Mouse (Mus musculus) myocyte (in vitro differentiated cells): ENCODE measurements around the gene Rlim. TPM values are rescaled to one million over a fixed set of nuclear protein-coding genes. Genes with fewer than 3 reads are reported as not detected.

Source experiments
- H3K27me3 ChIP-seq: one replicate; pipeline ENCODE4 v1.6.1; 2011; ENCODE audit not compliant: control insufficient read depth, insufficient read depth, insufficient read length
- H3K36me3 ChIP-seq: one replicate; pipeline ENCODE4 v1.6.1; 2011; ENCODE audit not compliant: control insufficient read depth, insufficient read depth
- H3K4me2 ChIP-seq: one replicate; pipeline ENCODE4 v1.6.1; 2011; ENCODE audit warnings: low read depth, control low read depth
- H3K4me3 ChIP-seq: one replicate; pipeline ENCODE4 v1.5.1; 2011; ENCODE audit warnings: mild to moderate bottlenecking, control low read depth, moderate library complexity
- H3K79me2 ChIP-seq: one replicate; pipeline ENCODE4 v1.6.1; 2011; ENCODE audit not compliant: control insufficient read depth, insufficient read depth
- H3ac ChIP-seq: one replicate; pipeline ENCODE4 v1.6.1; 2011; ENCODE audit not compliant: control insufficient read depth, insufficient read length
- CEBPB ChIP-seq: IDR thresholded peaks from 2 replicates; pipeline ENCODE4 v1.6.1; 2011; ENCODE audit warnings: mild to moderate bottlenecking, moderate library complexity; ENCODE audit not compliant: poor library complexity, insufficient read depth, severe bottlenecking
- E2F4 ChIP-seq: IDR thresholded peaks from one replicate; pipeline ENCODE4 v1.6.1; 2011; ENCODE audit warnings: mild to moderate bottlenecking, control low read depth, moderate library complexity; ENCODE audit not compliant: insufficient read depth
- MAX ChIP-seq: IDR thresholded peaks from one replicate; pipeline ENCODE4 v1.6.1; 2011; ENCODE audit warnings: low read depth, mild to moderate bottlenecking, control low read depth
- MYOD1 ChIP-seq, 3 experiments: IDR thresholded peaks; one replicate each; pipeline ENCODE4 v1.6.1; 2011; ENCODE audit warnings: control low read depth in 2 of 3, low read depth in 2 of 3, mild to moderate bottlenecking in 2 of 3, moderate library complexity in 1 of 3; ENCODE audit not compliant: insufficient read length in 2 of 3, control insufficient read depth in 1 of 3
- MYOG ChIP-seq, 3 experiments: IDR thresholded peaks; one replicate each; pipeline ENCODE4 v1.6.1; 2011; ENCODE audit warnings: control low read depth in 2 of 3, low read depth in 2 of 3, mild to moderate bottlenecking in 2 of 3; ENCODE audit not compliant: insufficient read length in 2 of 3, control insufficient read depth in 1 of 3, insufficient read depth in 1 of 3
- POLR2A ChIP-seq: IDR thresholded peaks from one replicate; pipeline ENCODE4 v1.6.1; 2011; ENCODE audit warnings: low read depth, mild to moderate bottlenecking, control low read depth, moderate library complexity; ENCODE audit not compliant: insufficient read length
- POLR2AphosphoS2 ChIP-seq: IDR thresholded peaks from one replicate; pipeline ENCODE4 v1.6.1; 2011; ENCODE audit warnings: low read depth, control low read depth; ENCODE audit not compliant: insufficient read length
- REST ChIP-seq: IDR thresholded peaks from one replicate; pipeline ENCODE4 v1.6.1; 2011; ENCODE audit warnings: mild to moderate bottlenecking, control low read depth, moderate library complexity; ENCODE audit not compliant: insufficient read depth, insufficient read length
- SRF ChIP-seq: IDR thresholded peaks from one replicate; pipeline ENCODE4 v1.6.1; 2011; ENCODE audit warnings: low read depth; ENCODE audit not compliant: control insufficient read depth, insufficient read length
- TCF12 ChIP-seq: IDR thresholded peaks from one replicate; pipeline ENCODE4 v1.6.1; 2011; ENCODE audit warnings: mild to moderate bottlenecking, control low read depth; ENCODE audit not compliant: poor library complexity, insufficient read depth, severe bottlenecking
- TCF3 ChIP-seq: IDR thresholded peaks from one replicate; pipeline ENCODE4 v1.6.1; 2011; ENCODE audit warnings: low read depth, control low read depth; ENCODE audit not compliant: insufficient read length
- USF1 ChIP-seq: IDR thresholded peaks from one replicate; pipeline ENCODE4 v1.6.1; 2011; ENCODE audit warnings: low read depth, mild to moderate bottlenecking, control low read depth, moderate library complexity
- polyA plus RNA-seq: library from polyadenylated mRNA; unstranded; fragments of >200 nt; fragmentation: generic; extraction: Trizol; gene quantifications from one replicate; pipeline ENCODE4 v1.2.1, GENCODE M21; 2012; ENCODE audit warnings: missing spikeins

The Rlim gene
- 6.0 TPM for polyA plus RNA-seq

DNA sequence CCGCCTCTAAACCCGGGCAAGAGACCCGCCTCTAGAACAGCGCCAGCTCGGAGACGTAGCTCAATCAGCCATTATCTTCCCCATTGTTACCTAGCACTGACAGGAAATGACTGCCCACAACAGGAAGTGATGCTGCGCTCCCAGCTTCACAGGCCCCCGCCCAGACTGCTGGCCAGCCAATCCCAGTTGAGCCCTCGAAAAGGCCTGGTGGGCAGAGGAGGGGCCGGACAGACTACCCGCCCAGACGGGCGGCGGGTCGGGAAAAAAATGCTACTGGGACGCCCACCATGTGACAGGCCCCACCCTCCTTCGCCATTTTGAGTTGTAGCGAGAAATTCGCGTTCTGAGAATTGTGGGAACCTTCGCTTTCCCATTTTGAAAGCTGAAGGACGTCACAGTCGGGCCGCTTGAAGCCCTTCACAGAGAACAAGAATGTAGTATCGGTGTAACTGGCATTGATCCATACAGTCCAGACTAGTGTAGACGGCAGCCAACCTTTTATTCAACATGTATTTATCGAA is at the start of gene Rlim:
Gene Rlim (minus strand): TSS at position 116 of the 521 bp plus-strand sequence.
- TF ChIP-seq USF1: peak; percentile 60
- no peak for TF ChIP-seq SRF
- TF ChIP-seq POLR2AphosphoS2: peak; percentile 87
- TF ChIP-seq POLR2A: peak; percentile 67
- Histone ChIP-seq H3K4me2 (peak within 1 kb of the TSS; percentile 70), H3K27me3 (no peaks in the 10 kb centered on the region)

DNA sequence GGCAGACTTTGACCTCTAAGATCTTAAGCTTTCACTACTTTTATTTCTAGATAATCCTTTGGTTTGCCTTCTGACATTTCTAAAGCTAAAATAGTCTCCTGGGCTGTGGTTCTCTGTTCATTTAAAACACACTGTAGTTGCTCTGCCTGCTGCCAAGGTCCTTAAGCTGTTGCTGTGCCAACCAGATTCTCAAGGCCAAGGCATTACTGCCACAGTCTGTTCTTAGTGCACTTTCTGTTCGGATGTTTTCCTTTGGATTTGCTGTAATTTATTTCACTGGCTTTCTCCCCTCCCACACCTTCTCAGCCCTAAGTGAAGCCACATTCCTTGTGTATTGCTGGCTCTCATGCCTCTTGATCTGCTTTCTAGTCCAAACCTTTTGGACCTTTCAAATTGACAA is 36.1 kb upstream of the Rlim start:
- Histone ChIP-seq H3K27me3 (no peaks in the 10 kb centered on the region), H3ac (no peak overlapping the region), H3K4me3 (no peak overlapping the region), H3K36me3 (no peaks in the 10 kb centered on the region), H3K4me2 (no peak overlapping the region), H3K79me2 (no peaks in the 10 kb centered on the region)
- TF ChIP-seq REST: no peak
- TF ChIP-seq TCF3: no peak
- TF ChIP-seq POLR2A: no peak
- TF ChIP-seq MAX: no peak
- no peak for TF ChIP-seq SRF
- TF ChIP-seq USF1: no peak
- no peak for TF ChIP-seq TCF12
- no peak for TF ChIP-seq POLR2AphosphoS2
- no peak for TF ChIP-seq E2F4

More for the DNA sequence above, at the start of gene Rlim:
- peak within 1 kb of the TSS; percentile 79 for H3K4me3 ChIP-seq
- peaks cover 44% of the 10 kb centered on the region for H3K79me2 ChIP-seq
- peak within 1 kb of the TSS; percentile 37 for H3ac ChIP-seq
- peaks cover 12% of the 10 kb centered on the region for H3K36me3 ChIP-seq

GRCm38 (mm10) chrX:104015048-104015447 is 34.0 kb upstream of the Rlim start:
- Histone ChIP-seq H3K79me2 (no peaks in the 10 kb centered on the region), H3K4me2 (no peak overlapping the region), H3ac (no peak overlapping the region), H3K27me3 (no peaks in the 10 kb centered on the region), H3K36me3 (no peaks in the 10 kb centered on the region), H3K4me3 (no peak overlapping the region)
- TF ChIP-seq USF1: no peak

DNA sequence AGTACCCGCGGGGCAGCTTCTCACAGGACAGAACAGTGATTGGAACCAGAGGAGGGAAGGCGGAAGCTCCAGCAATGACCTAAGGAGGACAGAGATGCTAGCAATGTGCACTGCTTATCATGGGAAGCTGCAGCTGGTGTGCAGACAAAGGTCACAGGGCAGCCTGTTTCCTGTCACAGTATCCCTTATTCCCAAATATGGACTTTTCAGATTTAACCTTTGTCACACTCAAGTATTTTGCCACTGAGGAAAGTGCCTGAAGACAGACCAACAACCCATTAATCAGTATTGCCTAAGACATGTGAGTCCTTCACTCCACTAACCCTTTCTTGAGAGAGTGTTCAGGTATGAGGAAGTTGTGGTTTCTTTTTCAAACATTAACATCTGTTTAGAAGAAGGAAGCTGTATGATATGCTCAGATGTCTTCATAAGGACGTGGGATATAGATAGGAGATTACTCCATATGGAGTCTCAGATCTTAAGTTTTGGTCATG is 32.3 kb upstream of the Rlim start:
- TF ChIP-seq POLR2A: no peak
- TF ChIP-seq REST: no peak
- TF ChIP-seq SRF: no peak
- no peak for TF ChIP-seq POLR2AphosphoS2
- TF ChIP-seq E2F4: no peak
- TF ChIP-seq MAX: no peak
- TF ChIP-seq TCF12: no peak
- no peak for TF ChIP-seq CEBPB
- TF ChIP-seq MYOD1 (IDR thresholded peaks at IDR 0.05; ENCODE audit: control insufficient read depth in 1 of 3, insufficient read length in 2 of 3, low read depth in 2 of 3): no peak
- no peak for TF ChIP-seq USF1
- no peak for TF ChIP-seq MYOG (IDR thresholded peaks at IDR 0.05; ENCODE audit: control insufficient read depth in 1 of 3, insufficient read depth in 1 of 3, insufficient read length in 2 of 3, low read depth in 2 of 3)
- TF ChIP-seq TCF3: no peak
- Histone ChIP-seq H3ac (no peak overlapping the region), H3K4me3 (no peak overlapping the region), H3K4me2 (no peak overlapping the region), H3K79me2 (no peaks in the 10 kb centered on the region), H3K27me3 (no peaks in the 10 kb centered on the region), H3K36me3 (no peaks in the 10 kb centered on the region)

DNA sequence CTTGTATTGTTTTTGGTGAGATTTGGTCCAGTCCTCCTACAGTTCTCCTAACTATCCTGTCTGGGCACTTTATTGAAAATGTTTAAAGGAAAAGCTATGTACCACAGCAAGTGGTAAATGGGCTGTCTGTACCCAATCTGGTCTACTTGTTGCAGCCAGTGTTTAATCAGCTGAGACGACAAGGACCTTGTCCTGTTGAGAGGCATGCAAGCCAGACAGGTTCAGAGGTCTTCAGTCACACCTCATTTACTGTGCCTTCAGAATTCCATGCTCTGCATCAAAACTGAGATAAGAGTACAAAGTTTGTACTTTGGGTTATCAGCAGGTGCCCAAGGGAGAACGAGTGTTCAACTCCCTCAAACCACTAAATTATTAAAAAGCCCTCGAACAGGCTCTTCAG is 13.7 kb upstream of the Rlim start:
- Histone ChIP-seq H3K4me2 (no peak overlapping the region), H3K4me3 (no peak overlapping the region), H3K27me3 (no peaks in the 10 kb centered on the region), H3ac (no peak overlapping the region), H3K36me3 (no peaks in the 10 kb centered on the region), H3K79me2 (no peaks in the 10 kb centered on the region)
- TF ChIP-seq POLR2AphosphoS2 (no peak), USF1 (no peak), CEBPB (no peak), MAX (no peak), REST (no peak), POLR2A (no peak), TCF12 (no peak), MYOG (IDR thresholded peaks at IDR 0.05; ENCODE audit: control insufficient read depth in 1 of 3, insufficient read depth in 1 of 3, insufficient read length in 2 of 3, low read depth in 2 of 3) (no peak), TCF3 (no peak), E2F4 (no peak), SRF (no peak)

DNA sequence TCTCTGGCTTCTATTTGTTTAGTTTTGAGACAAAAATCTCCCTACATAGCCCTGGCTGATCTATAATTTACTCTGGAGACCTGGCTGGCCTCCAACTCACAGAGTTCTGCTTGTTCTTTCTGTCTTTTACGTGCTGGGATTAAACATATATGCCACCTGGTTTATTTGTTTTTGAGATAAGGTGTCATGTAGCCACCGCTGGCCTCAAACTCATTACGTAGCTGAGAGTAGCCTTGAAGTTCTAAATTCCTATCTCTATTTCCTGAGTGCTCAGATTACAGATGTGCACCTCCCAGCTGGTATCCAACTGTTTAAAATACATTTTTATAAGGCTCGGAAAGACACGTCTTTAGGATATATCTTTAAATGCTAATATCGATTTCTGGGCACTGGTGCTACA is 12.8 kb upstream of the Rlim start:
- no peak overlapping the region for H3K4me2 ChIP-seq
- H3K4me3 ChIP-seq: no peak overlapping the region
- no peaks in the 10 kb centered on the region for H3K27me3 ChIP-seq
- no peak overlapping the region for H3ac ChIP-seq
- no peak for TF ChIP-seq E2F4
- no peak for TF ChIP-seq POLR2A
- no peak for TF ChIP-seq CEBPB
- TF ChIP-seq MAX: no peak
- no peak for TF ChIP-seq TCF3
- no peak for TF ChIP-seq MYOD1 (IDR thresholded peaks at IDR 0.05; ENCODE audit: control insufficient read depth in 1 of 3, insufficient read length in 2 of 3, low read depth in 2 of 3)
- no peak for TF ChIP-seq TCF12
- TF ChIP-seq MYOG (IDR thresholded peaks at IDR 0.05; ENCODE audit: control insufficient read depth in 1 of 3, insufficient read depth in 1 of 3, insufficient read length in 2 of 3, low read depth in 2 of 3): no peak
- no peak for TF ChIP-seq REST
- TF ChIP-seq SRF: no peak
- TF ChIP-seq POLR2AphosphoS2: no peak
- H3K36me3 ChIP-seq: no peaks in the 10 kb centered on the region
- no peaks in the 10 kb centered on the region for H3K79me2 ChIP-seq
